Mouse (Mus musculus) limb, embryonic 13.5 days (tissue): ENCODE results near the gene Slc22a23. TPM values are rescaled to one million over a fixed set of nuclear protein-coding genes. Genes with fewer than 3 reads are reported as not detected.
A peak's percentile ranks its signal among the peaks of the same experiment; 100 is the strongest.
"Not testable (repeated sequence)": the region's sequence is repeated elsewhere in the genome, so short reads cannot be mapped to it uniquely, and the experiment has no call there.

Source experiments
- ATAC-seq: fragments of 200-750 bp; cut with Nextera tagmentation; 2 replicates; pipeline ENCODE4 v1.8.0; 2017; ENCODE audit warnings: low read depth, moderate number of reproducible peaks, moderate TSS enrichment; ENCODE audit not compliant: low FRiP score
- H3K27ac ChIP-seq: fragments of 300-500 bp; sonication (generic); 2 replicates; pipeline ENCODE4 v1.5.1; 2015; ENCODE audit warnings: inconsistent platforms, mild to moderate bottlenecking, moderate library complexity
- H3K27me3 ChIP-seq: fragments of 300-500 bp; sonication (generic); 2 replicates; pipeline ENCODE4 v1.6.1; 2015; ENCODE audit warnings: mild to moderate bottlenecking, inconsistent platforms
- H3K36me3 ChIP-seq: fragments of 300-500 bp; sonication (generic); 2 replicates; pipeline ENCODE4 v1.6.1; 2015; ENCODE audit warnings: inconsistent platforms, mild to moderate bottlenecking, moderate library complexity
- H3K4me1 ChIP-seq: fragments of 300-500 bp; sonication (generic); 2 replicates; pipeline ENCODE4 v1.6.1; 2015; ENCODE audit warnings: inconsistent platforms
- H3K4me2 ChIP-seq: fragments of 300-500 bp; sonication (generic); replicated peaks from 2 replicates; pipeline ENCODE4 v1.6.1; 2015; ENCODE audit warnings: inconsistent platforms, mild to moderate bottlenecking, moderate library complexity
- H3K4me3 ChIP-seq: fragments of 300-500 bp; sonication (generic); 2 replicates; pipeline ENCODE4 v1.5.1; 2015; ENCODE audit warnings: moderate library complexity, mild to moderate bottlenecking, inconsistent platforms
- H3K9ac ChIP-seq: fragments of 300-500 bp; sonication (generic); 2 replicates; pipeline ENCODE4 v1.6.1; 2015; ENCODE audit warnings: mild to moderate bottlenecking, inconsistent platforms
- H3K9me3 ChIP-seq: fragments of 300-500 bp; sonication (generic); 2 replicates; pipeline ENCODE4 v1.6.1; 2016; ENCODE audit warnings: inconsistent platforms
- WGBS: fragments of 180-500 bp; shearing (Covaris S2); methylation state at CpG from one replicate; pipeline ENCODE4 v1.1.7; 2015; 5-methylcytosine and 5-hydroxymethylcytosine counted together
- polyA plus RNA-seq: library from polyadenylated mRNA; unstranded; fragments of >200 nt; fragmentation: Nextera tagmentation; extraction: Ambion mirVana; gene quantifications from 2 replicates; pipeline ENCODE4 v1.2.1, GENCODE M21; 2015

Slc22a23 gene
- polyA plus RNA-seq = 4.2 and 4.5 TPM in 2 replicates

DNA sequence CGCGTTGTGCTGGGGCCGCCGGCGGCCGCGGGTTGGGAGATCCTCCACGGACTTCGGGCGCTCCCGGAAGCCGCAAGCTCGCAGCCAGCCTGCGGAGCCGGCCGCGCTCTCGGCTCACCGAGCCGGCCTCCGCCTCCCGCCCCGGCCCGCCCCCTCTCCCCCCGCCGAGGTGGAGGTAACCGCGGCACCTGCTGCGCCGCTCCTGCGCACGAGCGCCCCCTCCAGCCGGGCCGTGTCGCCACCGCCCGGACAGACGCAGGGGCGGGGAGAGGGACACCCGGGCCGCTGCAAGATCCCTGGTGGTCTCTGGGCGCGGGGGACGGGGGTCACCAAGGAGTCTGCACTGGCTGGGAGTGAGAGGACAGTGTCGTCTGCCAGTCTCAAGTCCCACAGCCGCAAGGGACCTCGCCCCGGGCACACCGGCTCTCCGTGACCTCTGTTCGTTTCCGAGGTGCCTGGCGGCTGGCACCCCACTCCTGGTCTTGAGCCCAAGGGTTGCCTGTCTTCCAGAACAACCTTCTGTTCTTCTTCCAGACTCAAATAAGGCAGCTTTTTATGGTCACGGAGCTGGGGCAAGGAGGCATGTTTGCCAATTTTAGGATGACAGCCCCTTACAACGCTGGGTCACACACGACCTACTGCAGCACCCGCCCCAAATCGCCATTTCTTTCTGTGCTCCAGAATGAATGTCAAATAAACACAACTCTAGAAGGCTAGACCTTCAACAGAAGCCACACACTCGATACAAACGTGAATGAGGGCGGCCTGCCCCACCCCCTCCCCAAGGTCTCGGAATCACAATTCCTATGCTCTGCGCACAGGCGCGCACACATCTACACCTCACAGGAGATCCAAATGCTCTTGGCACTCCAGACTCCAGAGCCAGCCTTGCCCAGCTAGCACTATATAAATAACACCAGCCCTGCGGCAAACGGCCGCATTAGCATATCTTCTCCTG, at the start of gene Slc22a23:
Gene Slc22a23 (minus strand): TSS at position 55 of the 958 bp plus-strand sequence.
- 3% methylated on average over 54 of the region's 69 CpGs for WGBS
- Histone ChIP-seq H3K9ac (peak within 1 kb of the TSS; percentile 85), H3K4me3 (peak within 1 kb of the TSS; percentile 81), H3K27ac (no peak within 1 kb of the TSS), H3K4me2 (peak within 1 kb of the TSS; percentile 98), H3K36me3 (no peaks in the 10 kb centered on the region), H3K27me3 (peaks cover 53% of the 10 kb centered on the region), H3K9me3 (no peaks in the 10 kb centered on the region), H3K4me1 (peaks cover 23% of the 10 kb centered on the region)
- ATAC-seq = peak; percentile 70

DNA sequence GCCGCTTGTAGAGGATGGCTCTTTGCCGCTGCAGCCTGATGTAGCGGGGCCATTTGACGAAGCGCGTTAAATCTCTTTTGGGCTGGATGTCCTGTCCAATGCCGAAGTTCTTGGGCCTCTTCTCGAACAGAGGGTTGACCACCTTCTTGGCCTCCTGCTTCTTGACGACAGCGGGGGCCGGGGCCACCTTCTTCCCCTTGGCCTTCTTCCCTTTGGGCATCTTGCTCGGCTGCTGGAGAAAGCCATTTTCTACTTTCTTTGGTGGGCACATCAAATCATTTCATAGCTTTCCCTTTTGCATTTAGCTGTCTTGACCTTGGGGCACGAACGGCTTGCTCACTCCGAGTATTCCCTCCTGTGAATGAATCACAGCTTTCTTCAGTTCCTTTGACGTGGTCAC, 49.3 kb upstream of the Slc22a23 start:
- H3K36me3 ChIP-seq, H3K27ac ChIP-seq, H3K9me3 ChIP-seq, H3K4me3 ChIP-seq, H3K9ac ChIP-seq, H3K27me3 ChIP-seq, H3K4me2 ChIP-seq, ATAC-seq: not testable (repeated sequence)
- 79% methylated on average over 14 of the region's 16 CpGs for WGBS
- peaks cover 22% of the 10 kb centered on the region for H3K4me1 ChIP-seq

DNA sequence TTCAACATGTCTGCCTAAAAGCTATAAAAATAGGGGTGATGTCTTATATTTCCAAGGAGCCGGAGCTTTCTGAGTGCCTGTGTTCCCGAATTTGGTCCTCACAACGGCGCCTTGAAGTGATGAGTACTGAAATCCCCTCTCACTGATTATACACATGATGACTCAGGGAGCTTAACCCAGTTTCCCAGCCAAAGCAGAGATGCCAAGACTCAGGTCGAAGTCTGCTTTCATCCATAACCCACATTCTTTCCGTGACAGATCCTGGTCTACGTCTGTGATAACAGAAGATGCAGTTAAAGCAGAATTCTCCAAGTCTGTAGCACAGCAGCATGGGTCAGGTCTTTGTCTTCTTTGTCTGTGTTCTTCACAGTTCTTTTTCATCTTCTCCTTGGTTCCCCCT, 47.4 kb upstream of the Slc22a23 start:
- no peak overlapping the region for H3K4me2 ChIP-seq
- H3K4me3 ChIP-seq = no peak overlapping the region
- H3K9me3 ChIP-seq = no peaks in the 10 kb centered on the region
- ATAC-seq = no peak
- H3K4me1 ChIP-seq = peaks cover 20% of the 10 kb centered on the region
- H3K36me3 ChIP-seq = no peaks in the 10 kb centered on the region
- 76% methylated on average over 7 of the region's 7 CpGs for WGBS
- H3K9ac ChIP-seq = no peak overlapping the region
- no peak overlapping the region for H3K27ac ChIP-seq
- 0 out of 2 replicates have a peak, but pooled peaks cover 3% of the 10 kb centered on the region for H3K27me3 ChIP-seq

DNA sequence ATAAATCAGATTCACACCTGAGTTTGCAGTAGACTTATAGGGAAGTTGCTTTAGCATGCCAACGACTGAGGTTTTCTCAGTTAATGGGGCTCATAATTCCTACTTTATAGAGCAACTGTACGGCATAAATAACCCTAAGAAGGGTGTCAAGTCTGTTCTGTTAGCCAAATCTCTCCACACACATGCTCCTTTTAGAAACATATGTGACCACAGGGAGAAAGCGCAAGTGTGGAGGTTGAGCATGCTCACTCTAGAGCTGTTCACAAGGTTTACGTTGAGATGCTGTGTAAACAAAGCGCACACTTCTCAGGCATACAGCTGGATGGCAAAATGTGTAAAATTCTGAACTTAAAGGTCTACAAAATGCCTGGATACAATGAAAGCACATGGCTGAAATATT, 43.2 kb upstream of the Slc22a23 start:
- 53% methylated on average over 5 of the region's 5 CpGs for WGBS
- Histone ChIP-seq H3K9me3 (no peaks in the 10 kb centered on the region), H3K4me3 (no peak overlapping the region), H3K9ac (no peak overlapping the region), H3K36me3 (no peaks in the 10 kb centered on the region), H3K4me1 (peaks cover 18% of the 10 kb centered on the region), H3K4me2 (no peak overlapping the region), H3K27ac (no peak overlapping the region), H3K27me3 (0 out of 2 replicates have a peak, but pooled peaks cover 6% of the 10 kb centered on the region)
- ATAC-seq = peak; percentile 81

DNA sequence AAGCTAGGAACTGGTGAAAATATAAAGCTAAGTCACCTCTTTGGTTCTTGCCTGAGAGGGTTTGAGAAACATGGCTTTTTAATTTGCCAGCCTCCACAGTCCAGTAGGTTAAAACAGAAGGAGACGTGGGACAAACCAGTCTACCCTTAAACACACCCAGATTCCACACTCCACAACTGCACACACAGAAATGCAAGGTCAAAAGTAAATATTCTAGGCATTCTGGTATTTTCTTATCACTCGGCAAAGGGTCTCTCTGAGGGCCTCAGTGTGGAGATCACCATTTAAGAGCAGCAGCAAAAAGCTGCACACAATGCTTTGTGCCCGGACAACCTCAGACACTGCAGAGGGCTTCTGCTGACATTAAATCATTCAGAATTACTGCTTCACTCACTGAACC, 38.4 kb upstream of the Slc22a23 start:
- Histone ChIP-seq H3K9ac (no peak overlapping the region), H3K27me3 (0 out of 2 replicates have a peak, but pooled peaks cover 2% of the 10 kb centered on the region), H3K4me1 (peaks cover 15% of the 10 kb centered on the region), H3K9me3 (no peaks in the 10 kb centered on the region), H3K27ac (no peak overlapping the region), H3K4me3 (no peak overlapping the region), H3K4me2 (no peak overlapping the region), H3K36me3 (no peaks in the 10 kb centered on the region)
- 79% methylated on average over 3 of the region's 3 CpGs for WGBS
- ATAC-seq = no peak

DNA sequence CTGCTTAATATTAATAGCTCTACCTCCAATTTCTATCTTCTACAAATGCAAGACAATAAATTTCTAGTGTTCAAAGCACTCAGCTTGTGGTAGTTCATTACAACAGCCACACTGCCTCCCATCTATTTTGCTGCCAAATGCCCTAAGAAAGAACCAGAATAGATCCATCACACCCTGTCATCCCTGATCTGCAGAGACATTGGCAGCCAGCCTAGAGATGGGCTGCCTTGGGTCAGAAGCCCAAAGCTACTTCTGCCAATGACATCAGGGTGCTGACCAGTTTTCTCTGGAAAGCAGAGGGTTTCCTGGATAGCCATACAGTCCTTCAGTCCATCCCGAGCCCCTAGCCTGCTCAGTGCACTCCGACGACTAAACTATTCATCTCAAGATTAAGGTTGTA, 33.9 kb upstream of the Slc22a23 start:
- H3K27ac ChIP-seq = no peak overlapping the region
- no peaks in the 10 kb centered on the region for H3K4me1 ChIP-seq
- H3K9me3 ChIP-seq = no peaks in the 10 kb centered on the region
- no peak overlapping the region for H3K4me3 ChIP-seq
- no peak overlapping the region for H3K9ac ChIP-seq
- H3K27me3 ChIP-seq = no peaks in the 10 kb centered on the region
- WGBS = 91% methylated on average over 3 of the region's 3 CpGs
- H3K36me3 ChIP-seq = no peaks in the 10 kb centered on the region
- no peak for ATAC-seq
- no peak overlapping the region for H3K4me2 ChIP-seq

DNA sequence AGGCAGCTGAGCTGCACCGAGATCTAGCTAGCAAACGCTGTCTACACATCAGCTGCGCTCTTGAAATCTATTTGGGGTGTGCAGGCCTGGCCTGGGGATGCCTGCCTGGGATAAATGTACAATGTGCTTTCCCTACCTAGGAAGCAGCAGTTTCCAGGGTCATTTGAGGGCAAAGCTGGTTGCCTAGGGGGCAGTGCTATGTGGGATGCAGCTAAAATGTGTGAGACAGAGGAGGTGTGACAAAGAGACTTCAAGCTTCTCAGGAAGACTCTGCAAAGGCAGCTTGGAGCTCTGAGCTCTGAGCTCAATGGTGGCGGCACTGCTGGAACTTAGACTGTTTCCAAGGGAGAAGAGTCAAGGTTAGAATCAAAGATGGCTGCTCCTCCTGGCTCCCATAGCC, 30.2 kb upstream of the Slc22a23 start:
- no peak for ATAC-seq
- 89% methylated on average over 4 of the region's 4 CpGs for WGBS

DNA sequence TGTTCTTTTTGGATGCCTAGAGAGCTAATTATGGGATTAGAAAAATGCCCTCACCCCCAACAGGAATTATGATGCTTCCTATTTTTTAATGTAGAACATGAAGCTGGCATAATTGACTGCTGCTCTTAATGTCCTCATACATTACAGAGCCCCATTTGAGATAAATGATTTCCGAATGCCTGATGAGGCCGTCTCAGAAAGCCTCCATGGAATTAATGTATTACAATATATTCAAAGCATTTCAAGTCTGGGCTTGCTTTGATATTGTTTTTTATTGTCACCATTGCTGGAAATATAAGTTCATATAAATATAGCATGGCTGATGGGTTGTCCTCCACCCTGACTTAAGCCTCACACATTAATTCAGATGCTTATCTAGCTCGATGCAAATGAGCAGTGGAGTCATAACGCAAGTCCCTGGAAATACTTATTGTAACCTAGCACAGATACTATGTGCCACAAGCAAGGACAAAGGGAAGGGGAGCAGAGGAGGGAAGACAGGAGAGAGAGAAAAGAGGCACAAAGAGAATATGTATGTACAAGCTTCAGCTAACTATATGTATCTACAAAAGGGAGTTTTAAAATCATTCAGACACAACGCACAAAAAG, 28.0 kb upstream of the Slc22a23 start:
- no peak overlapping the region for H3K27ac ChIP-seq
- H3K4me1 ChIP-seq = no peaks in the 10 kb centered on the region
- WGBS = 95% methylated on average over 5 of the region's 5 CpGs
- H3K36me3 ChIP-seq = no peaks in the 10 kb centered on the region
- ATAC-seq = no peak
- H3K9me3 ChIP-seq = no peaks in the 10 kb centered on the region
- H3K9ac ChIP-seq = no peak overlapping the region
- H3K27me3 ChIP-seq = no peaks in the 10 kb centered on the region
- no peak overlapping the region for H3K4me3 ChIP-seq
- no peak overlapping the region for H3K4me2 ChIP-seq

More for the DNA sequence above, 30.2 kb upstream of the Slc22a23 start:
- H3K36me3 ChIP-seq = no peaks in the 10 kb centered on the region
- no peaks in the 10 kb centered on the region for H3K4me1 ChIP-seq
- no peaks in the 10 kb centered on the region for H3K9me3 ChIP-seq
- H3K4me2 ChIP-seq = no peak overlapping the region
- no peak overlapping the region for H3K27ac ChIP-seq
- no peak overlapping the region for H3K9ac ChIP-seq
- no peak overlapping the region for H3K4me3 ChIP-seq
- H3K27me3 ChIP-seq = no peaks in the 10 kb centered on the region

DNA sequence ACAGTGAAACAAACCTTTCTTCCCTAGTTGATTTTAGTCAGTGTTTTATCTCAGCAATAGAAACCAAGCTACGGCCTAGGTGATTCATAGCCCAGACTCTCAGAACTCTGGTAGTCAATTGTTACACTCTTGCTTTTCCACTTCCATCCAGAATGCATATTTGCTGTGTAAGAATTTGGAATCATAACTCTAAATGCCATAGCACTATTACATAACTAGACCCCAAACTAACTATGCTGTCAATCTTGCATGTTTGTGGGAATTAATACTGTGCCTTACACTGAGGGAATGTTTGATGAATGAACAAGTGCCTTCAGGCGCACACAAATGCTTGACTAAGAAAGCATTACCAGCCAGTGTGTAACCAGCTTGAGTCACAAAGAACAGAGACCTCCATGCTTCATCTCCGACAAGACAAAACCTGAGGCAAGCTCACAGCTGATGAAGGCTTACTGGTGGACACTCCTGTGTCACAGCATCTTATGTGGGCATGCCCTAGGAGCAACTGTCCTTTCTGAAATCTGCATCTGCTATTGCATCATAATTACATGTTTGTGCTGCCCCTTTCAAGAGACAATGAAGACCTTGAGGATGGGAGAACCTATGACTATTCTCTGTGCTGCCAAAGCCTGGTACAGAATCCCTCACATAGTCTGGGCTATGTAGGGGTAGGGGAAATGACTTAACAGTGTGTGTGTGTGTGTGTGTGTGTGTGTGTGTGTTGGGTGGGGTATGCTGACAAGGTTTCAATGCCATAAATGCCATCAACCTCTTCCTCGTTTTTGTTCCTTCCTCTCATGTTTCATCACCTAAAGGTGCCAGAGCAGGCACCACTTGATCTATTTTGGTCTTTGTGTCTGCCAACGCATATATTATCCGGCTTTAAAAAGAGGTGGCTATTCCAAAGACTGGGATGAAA, 27.2 kb upstream of the Slc22a23 start:
- Histone ChIP-seq H3K27me3 (no peaks in the 10 kb centered on the region), H3K4me2 (no peak overlapping the region), H3K36me3 (no peaks in the 10 kb centered on the region), H3K27ac (no peak overlapping the region), H3K4me1 (no peaks in the 10 kb centered on the region), H3K9me3 (no peaks in the 10 kb centered on the region), H3K9ac (no peak overlapping the region), H3K4me3 (no peak overlapping the region)
- no peak for ATAC-seq
- WGBS = 83% methylated on average over 6 of the region's 6 CpGs

DNA sequence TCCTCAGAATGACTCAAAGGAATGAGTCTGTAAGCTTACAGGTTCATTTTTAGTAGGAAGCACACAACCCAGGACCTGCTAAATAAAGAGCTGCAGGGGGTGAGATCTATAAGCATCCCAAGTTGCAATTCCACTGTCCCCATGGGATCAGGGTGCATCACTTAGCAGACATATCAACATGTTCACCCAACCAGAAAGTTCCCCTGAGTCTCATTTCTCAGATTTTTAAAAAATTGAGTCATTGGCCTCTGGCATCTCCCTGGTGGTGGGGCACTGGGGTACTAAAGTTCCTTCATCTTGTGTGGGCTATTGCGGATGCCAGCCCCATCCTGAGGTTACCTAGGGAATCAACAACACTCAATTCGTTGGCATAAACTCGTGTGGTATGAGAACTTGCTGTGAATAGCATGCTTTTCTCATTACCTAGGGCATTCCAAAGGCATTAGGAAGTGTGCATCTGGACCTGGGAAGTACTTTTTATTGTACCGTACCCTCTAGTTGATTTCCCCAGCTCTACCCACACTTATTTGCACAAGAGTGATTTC, 25.4 kb upstream of the Slc22a23 start:
- H3K9me3 ChIP-seq = no peaks in the 10 kb centered on the region
- H3K4me1 ChIP-seq = no peaks in the 10 kb centered on the region
- H3K36me3 ChIP-seq = no peaks in the 10 kb centered on the region
- H3K4me3 ChIP-seq = no peak overlapping the region
- WGBS = 54% methylated on average over 4 of the region's 4 CpGs
- no peak overlapping the region for H3K4me2 ChIP-seq
- no peak overlapping the region for H3K27ac ChIP-seq
- no peak overlapping the region for H3K9ac ChIP-seq
- H3K27me3 ChIP-seq = no peaks in the 10 kb centered on the region
- no peak for ATAC-seq

DNA sequence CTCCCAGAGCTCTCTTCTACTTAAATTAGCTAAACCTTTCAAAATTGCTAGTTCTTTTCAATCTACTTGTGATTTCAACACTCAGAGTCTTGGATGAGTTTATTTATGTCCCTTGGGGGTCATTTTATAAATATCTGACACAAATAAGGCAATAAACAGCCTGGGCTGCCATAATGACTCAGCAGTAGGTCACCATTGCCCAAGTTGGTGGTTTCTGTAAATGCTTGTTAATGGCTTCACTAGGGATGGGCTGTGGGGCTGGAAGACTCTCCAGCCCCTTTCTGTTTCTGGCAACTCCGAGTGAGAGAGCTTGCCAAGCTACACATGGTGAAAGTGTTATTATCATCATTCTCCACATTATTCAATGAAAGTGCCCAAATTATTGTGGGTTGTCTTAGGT, 20.2 kb upstream of the Slc22a23 start:
- 42% methylated on average over 1 of the region's 1 CpGs for WGBS
- no peak for ATAC-seq

More for the DNA sequence above, 20.2 kb upstream of the Slc22a23 start:
- Histone ChIP-seq H3K27ac (no peak overlapping the region), H3K4me1 (no peaks in the 10 kb centered on the region), H3K27me3 (no peaks in the 10 kb centered on the region), H3K9ac (no peak overlapping the region), H3K4me3 (no peak overlapping the region), H3K4me2 (no peak overlapping the region), H3K9me3 (no peaks in the 10 kb centered on the region), H3K36me3 (no peaks in the 10 kb centered on the region)
